Mouse (Mus musculus) forebrain, postnatal 0 days (tissue): ENCODE results near the gene Nsun2. TPM values are rescaled to one million over a fixed set of nuclear protein-coding genes. Genes with fewer than 3 reads are reported as not detected.
A peak's percentile ranks its signal among the peaks of the same experiment; 100 is the strongest.

Experiments used
- ATAC-seq: fragments of 200-750 bp; cut with Nextera tagmentation; 2 replicates; pipeline ENCODE4 v1.8.0; 2017; ENCODE audit warnings: mild to moderate bottlenecking, moderate library complexity
- DNase-seq: peaks from one replicate; pipeline ENCODE4 v3.0.0-alpha.2; 2015
- H3K27ac ChIP-seq: fragments of 300-500 bp; sonication (generic); 2 replicates; pipeline ENCODE4 v1.5.1; 2014; ENCODE audit warnings: low read depth, mild to moderate bottlenecking, antibody characterized with exemption, low read length, moderate library complexity, mixed read lengths
- H3K27me3 ChIP-seq: fragments of 300-500 bp; sonication (generic); 2 replicates; pipeline ENCODE4 v1.6.1; 2014; ENCODE audit warnings: mild to moderate bottlenecking, low read length, mixed read lengths; ENCODE audit not compliant: insufficient read depth
- H3K36me3 ChIP-seq: fragments of 300-500 bp; sonication (generic); 2 replicates; pipeline ENCODE4 v1.6.1; 2014; ENCODE audit warnings: mild to moderate bottlenecking, moderate library complexity; ENCODE audit not compliant: insufficient read depth
- H3K4me1 ChIP-seq: fragments of 300-500 bp; sonication (generic); 2 replicates; pipeline ENCODE4 v1.6.1; 2014; ENCODE audit warnings: antibody characterized with exemption; ENCODE audit not compliant: insufficient read depth
- H3K4me2 ChIP-seq: fragments of 300-500 bp; sonication (generic); 2 replicates; pipeline ENCODE4 v1.6.1; 2014; ENCODE audit warnings: low read depth, mild to moderate bottlenecking, moderate library complexity
- H3K4me3 ChIP-seq: fragments of 300-500 bp; sonication (generic); 2 replicates; pipeline ENCODE4 v1.5.1; 2014; ENCODE audit warnings: low read depth, low read length, mixed read lengths
- H3K9ac ChIP-seq: fragments of 300-500 bp; sonication (generic); 2 replicates; pipeline ENCODE4 v1.6.1; 2014; ENCODE audit warnings: mild to moderate bottlenecking
- H3K9me3 ChIP-seq: fragments of 300-500 bp; sonication (generic); 2 replicates; pipeline ENCODE4 v1.6.1; 2016; ENCODE audit warnings: low read length
- CTCF ChIP-seq: sonication (generic); IDR thresholded peaks from 2 replicates; pipeline ENCODE4 v1.5.1; 2016; ENCODE audit warnings: antibody characterized with exemption, control low read depth, low read depth
- WGBS: fragments of 180-500 bp; shearing (Covaris S2); extraction: QIAGEN DNeasy Blood & Tissue Kit; methylation state at CpG from one replicate; pipeline ENCODE4 v1.1.7; 2014; 5-methylcytosine and 5-hydroxymethylcytosine counted together
- polyA plus RNA-seq: library from polyadenylated mRNA; unstranded; fragments of >200 nt; fragmentation: Nextera tagmentation; extraction: Ambion mirVana; gene quantifications from 2 replicates; pipeline ENCODE4 v1.2.1, GENCODE M21; 2015
- total RNA-seq: library from RNA; depleted of rRNA; stranded (reverse); fragments of >200 nt; gene quantifications from 2 replicates; pipeline ENCODE4 v1.2.3, GENCODE M21; 2014

Gene Nsun2
- total and polyA plus RNA-seq, 2 experiments from 2014 or later: 64.3 to 74.4 TPM

DNA sequence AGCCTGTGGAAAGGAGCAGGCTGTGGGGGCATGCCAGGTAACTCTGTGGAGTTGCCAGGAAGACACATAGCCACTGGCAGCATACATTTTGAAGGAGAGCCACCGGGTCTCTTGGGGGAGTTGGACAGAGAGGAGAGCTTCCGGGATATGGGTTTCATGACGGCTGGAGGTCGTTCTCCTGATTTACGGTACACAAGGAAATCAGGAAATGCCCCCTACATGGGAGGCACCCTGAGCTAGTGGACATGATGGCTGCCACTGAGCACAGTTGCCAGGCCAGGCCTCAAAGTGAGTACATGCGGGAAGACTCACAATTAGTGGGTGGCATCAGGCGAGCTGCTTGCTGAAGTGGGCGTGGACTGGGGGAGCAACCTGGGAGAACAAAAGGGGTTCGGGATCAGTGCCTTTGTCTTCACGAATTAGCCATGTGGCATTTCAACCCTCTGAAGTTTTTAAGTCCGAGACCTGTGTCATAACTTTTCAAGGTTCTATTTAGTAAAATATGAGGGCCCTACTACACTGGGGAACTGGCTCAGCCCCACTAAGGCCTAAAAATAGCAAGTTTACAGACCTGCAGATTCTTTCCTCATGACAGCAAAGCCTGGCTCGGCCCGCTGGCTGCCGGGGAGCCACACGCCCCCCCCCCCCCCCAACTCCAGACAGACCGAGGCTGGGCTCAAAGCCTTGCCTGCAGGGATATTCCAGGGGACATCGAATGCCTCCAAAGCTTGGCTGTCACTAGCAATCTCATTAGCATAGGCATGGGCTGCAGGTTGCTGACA is 9.2 kb downstream of the Nsun2 start:
- no peaks in the 10 kb centered on the region for H3K4me1 ChIP-seq
- WGBS: 37% methylated on average over 17 of the region's 17 CpGs
- ATAC-seq: no peak

DNA sequence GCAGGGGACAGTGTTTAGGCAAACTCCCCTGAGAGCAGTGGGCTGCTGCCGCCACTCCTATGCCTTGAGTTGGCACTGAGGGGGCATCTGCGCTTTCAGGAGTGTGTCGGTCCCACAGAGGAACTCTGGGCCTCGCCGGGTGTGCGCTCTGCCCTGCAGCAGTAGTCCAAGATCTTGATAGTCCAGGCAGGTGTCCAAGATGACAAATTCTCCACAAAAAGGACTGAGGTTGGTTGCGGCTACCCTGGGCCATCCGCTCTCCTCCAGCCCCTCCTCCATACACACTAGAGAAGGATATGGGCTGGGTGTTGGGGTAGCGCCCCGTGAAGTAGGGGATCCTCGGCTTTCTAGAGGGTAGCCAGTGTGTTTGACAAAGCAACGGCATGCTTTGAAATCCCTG is 10.0 kb downstream of the Nsun2 start:
- Histone ChIP-seq H3K4me1 (no peaks in the 10 kb centered on the region), H3K27ac (no peak overlapping the region), H3K9ac (no peak overlapping the region), H3K27me3 (no peaks in the 10 kb centered on the region; the same call in 1 of the 2 replicates), H3K4me3 (no peak overlapping the region), H3K4me2 (no peak overlapping the region), H3K36me3 (no peaks in the 10 kb centered on the region), H3K9me3 (no peaks in the 10 kb centered on the region)
- no peak for TF ChIP-seq CTCF
- DNase-seq (no peak), ATAC-seq (0 out of 2 replicates have a peak, but pooled peaks have one; percentile 22)
- WGBS: 47% methylated on average over 12 of the region's 12 CpGs

More for the DNA sequence above, 9.2 kb downstream of the Nsun2 start:
- Histone ChIP-seq H3K4me2 (no peak overlapping the region), H3K9me3 (no peaks in the 10 kb centered on the region), H3K4me3 (no peak overlapping the region), H3K9ac (no peak overlapping the region), H3K27ac (no peak overlapping the region), H3K36me3 (no peaks in the 10 kb centered on the region), H3K27me3 (no peaks in the 10 kb centered on the region; the same call in 1 of the 2 replicates)
- TF ChIP-seq CTCF: no peak
- no peak for DNase-seq

DNA sequence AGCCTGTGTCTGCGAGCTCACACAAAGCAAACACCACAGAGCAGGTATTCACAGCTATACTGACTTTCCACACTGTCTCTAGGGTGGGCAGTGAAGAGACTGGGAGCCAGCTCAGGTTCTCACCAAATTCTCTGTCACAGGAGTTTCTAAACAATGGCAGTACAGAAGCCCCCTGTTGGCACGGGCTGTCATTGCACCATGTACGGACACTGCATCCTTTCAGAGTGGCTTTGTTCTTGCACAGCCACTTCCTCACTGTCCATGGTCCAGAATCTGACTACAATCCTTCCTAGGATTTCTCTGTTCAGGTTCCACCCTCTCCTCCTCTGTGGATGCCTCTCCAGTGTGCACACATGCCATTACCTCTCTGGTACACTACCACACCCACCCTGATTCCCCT is 11.5 kb downstream of the Nsun2 start:
- no peaks in the 10 kb centered on the region for H3K36me3 ChIP-seq
- H3K27me3 ChIP-seq: no peaks in the 10 kb centered on the region; the same call in 1 of the 2 replicates
- no peaks in the 10 kb centered on the region for H3K4me1 ChIP-seq
- 23% methylated on average over 3 of the region's 3 CpGs for WGBS
- TF ChIP-seq CTCF: peak; percentile 61
- ATAC-seq (0 out of 2 replicates have a peak, but pooled peaks have one; percentile 18), DNase-seq (no peak)
- H3K27ac ChIP-seq: no peak overlapping the region
- no peak overlapping the region for H3K4me3 ChIP-seq
- H3K9ac ChIP-seq: no peak overlapping the region
- no peaks in the 10 kb centered on the region for H3K9me3 ChIP-seq
- no peak overlapping the region for H3K4me2 ChIP-seq

DNA sequence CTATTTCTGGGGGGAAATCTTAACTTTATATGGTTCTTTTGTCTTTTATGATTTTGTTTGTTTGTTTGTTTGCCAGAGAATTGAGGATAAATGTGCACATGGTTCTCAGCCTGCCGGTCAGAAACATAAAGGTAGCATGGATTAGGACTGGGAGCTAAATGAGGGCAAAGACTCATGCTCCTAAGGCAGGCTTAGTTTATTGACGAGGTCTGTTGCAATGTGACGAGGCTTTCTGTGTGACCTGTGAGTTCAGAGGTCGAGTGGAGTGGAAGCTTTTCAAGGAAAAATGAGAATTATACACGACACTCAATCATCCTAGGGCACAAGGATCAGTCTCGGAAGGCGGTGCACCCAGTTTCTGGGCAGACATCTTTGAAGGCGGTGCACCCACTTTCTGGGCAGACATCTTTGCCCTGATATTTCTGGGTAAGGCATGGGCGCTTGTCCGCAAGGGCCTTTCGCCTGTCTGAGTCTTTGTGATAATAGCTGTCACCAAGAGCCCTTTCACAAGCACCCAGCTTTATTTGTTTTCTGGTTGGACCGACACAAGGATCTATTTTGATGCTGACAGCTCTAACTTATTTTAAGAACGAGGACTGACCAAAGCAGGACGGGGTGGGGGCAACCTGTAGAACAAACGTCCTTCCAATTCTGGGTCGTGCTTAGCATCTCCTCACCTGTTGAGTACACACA is 14.1 kb downstream of the Nsun2 start:
- no peak overlapping the region for H3K4me2 ChIP-seq
- H3K27me3 ChIP-seq: no peaks in the 10 kb centered on the region; the same call in 1 of the 2 replicates
- DNase-seq (no peak), ATAC-seq (no peak)
- 71% methylated on average over 16 of the region's 16 CpGs for WGBS
- no peak overlapping the region for H3K4me3 ChIP-seq
- H3K9ac ChIP-seq: no peak overlapping the region
- TF ChIP-seq CTCF: no peak
- no peaks in the 10 kb centered on the region for H3K36me3 ChIP-seq
- H3K9me3 ChIP-seq: no peaks in the 10 kb centered on the region
- no peaks in the 10 kb centered on the region for H3K4me1 ChIP-seq
- H3K27ac ChIP-seq: no peak overlapping the region

DNA sequence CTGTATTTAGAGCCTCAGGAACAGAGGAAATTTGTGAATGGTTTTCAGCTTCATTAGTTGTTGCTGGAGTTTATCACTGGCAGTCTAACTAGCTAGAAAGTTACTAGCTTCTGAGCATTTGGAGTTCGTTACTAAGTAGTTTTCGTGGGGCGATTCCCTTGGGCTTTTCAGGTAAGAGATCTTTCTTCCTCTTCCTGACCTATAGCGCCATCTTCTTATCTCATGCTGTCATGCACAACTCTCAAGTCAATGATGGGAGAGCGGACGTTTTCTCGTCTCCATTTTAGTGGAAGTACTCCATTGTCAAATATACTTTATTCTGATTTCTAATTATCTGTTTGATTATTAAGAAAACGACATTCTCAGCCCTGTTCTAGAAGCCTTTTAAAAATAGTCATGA is 16.4 kb downstream of the Nsun2 start:
- Histone ChIP-seq H3K27me3 (no peaks in the 10 kb centered on the region; the same call in 1 of the 2 replicates), H3K4me3 (no peak overlapping the region), H3K4me2 (no peak overlapping the region), H3K9ac (no peak overlapping the region), H3K36me3 (no peaks in the 10 kb centered on the region), H3K4me1 (no peaks in the 10 kb centered on the region), H3K27ac (no peak overlapping the region), H3K9me3 (no peaks in the 10 kb centered on the region)
- 47% methylated on average over 8 of the region's 8 CpGs for WGBS
- DNase-seq (no peak), ATAC-seq (no peak)
- TF ChIP-seq CTCF: 0 out of 2 replicates have a peak, but pooled peaks have one; percentile 6

DNA sequence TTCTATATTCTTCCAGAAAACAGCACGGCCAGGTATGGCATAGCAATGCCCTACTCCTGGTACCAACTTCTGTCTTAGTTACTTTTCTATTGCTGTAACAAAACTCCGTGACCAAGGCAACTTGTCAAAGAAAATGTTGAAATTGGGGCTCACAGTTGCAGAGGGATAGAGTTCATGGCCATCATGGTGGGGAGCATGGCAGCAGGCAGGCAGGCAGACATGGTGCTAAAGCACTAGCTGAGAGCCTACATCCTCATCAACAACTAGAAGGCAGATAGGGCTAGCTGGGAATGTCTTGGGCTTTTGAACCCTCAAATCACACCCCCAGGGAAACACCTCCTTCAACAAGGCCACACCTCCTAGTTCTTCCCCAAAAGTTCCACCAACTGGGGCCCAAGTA is 17.3 kb downstream of the Nsun2 start:
- no peak for ATAC-seq
- 89% methylated on average over 2 of the region's 2 CpGs for WGBS
- Histone ChIP-seq H3K4me1 (no peaks in the 10 kb centered on the region), H3K27me3 (no peaks in the 10 kb centered on the region), H3K9ac (no peak overlapping the region), H3K4me3 (no peak overlapping the region), H3K9me3 (no peaks in the 10 kb centered on the region), H3K27ac (no peak overlapping the region), H3K4me2 (no peak overlapping the region), H3K36me3 (no peaks in the 10 kb centered on the region)
- no peak for DNase-seq
- TF ChIP-seq CTCF: no peak

DNA sequence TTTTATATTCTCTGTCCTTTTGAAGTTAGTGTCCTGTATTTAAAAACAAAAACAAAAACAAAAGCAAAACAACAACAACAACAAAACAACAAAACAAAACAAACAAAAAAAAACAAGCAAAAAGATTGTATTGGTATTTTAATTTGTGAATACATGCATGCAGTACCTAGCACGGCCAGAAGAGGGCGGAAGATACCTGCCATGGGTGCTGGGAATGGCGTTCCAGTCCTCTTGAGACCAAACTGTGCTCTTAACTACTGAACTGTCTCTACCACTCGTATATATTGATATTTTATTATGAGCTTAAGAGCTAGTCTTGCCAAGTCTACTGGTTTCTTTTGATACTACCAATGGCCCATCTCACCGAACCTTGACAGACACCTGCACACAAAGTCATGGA is 19.5 kb downstream of the Nsun2 start:
- no peaks in the 10 kb centered on the region for H3K36me3 ChIP-seq
- H3K9ac ChIP-seq: no peak overlapping the region
- H3K4me1 ChIP-seq: no peaks in the 10 kb centered on the region
- H3K9me3 ChIP-seq: no peaks in the 10 kb centered on the region
- no peak overlapping the region for H3K4me3 ChIP-seq
- peak; percentile 81 for TF ChIP-seq CTCF
- WGBS: 23% methylated on average over 5 of the region's 5 CpGs
- H3K27ac ChIP-seq: no peak overlapping the region
- no peak for ATAC-seq
- no peaks in the 10 kb centered on the region for H3K27me3 ChIP-seq
- DNase-seq: peak; percentile 37
- no peak overlapping the region for H3K4me2 ChIP-seq
